Mouse (Mus musculus) MEL (cell line): ENCODE data around the gene Snx10. TPM values are rescaled to one million over a fixed set of nuclear protein-coding genes. Genes with fewer than 3 reads are reported as not detected.

ENCODE experiments used
- DNase-seq: peaks from one replicate; pipeline ENCODE4 v3.0.0; 2011; ENCODE audit warnings: low read depth, low spot score
- H3K27ac ChIP-seq: 2 replicates; pipeline ENCODE4 v1.5.1; 2012; ENCODE audit warnings: low read depth, mild to moderate bottlenecking, control low read depth, low read length, moderate library complexity; ENCODE audit not compliant: control insufficient read depth
- H3K27me3 ChIP-seq, 2 experiments: fragments of 150-350 bp in 1 of 2; sonication (generic) in 1 of 2; 2 replicates each; pipeline ENCODE4 v1.6.1; 2012; ENCODE audit warnings: low read length in 2 of 2, mild to moderate bottlenecking in 2 of 2, improper control_type of control experiment in 1 of 2, moderate library complexity in 1 of 2; ENCODE audit not compliant: insufficient read depth in 2 of 2, control insufficient read depth in 1 of 2
- H3K36me3 ChIP-seq, 2 experiments: 2 replicates each; pipeline ENCODE4 v1.6.1; 2012 to 2014; ENCODE audit warnings: low read length in 2 of 2, improper control_type of control experiment in 1 of 2, inconsistent platforms in 1 of 2, mild to moderate bottlenecking in 1 of 2; ENCODE audit not compliant: insufficient read depth in 2 of 2, control insufficient read depth in 1 of 2
- H3K4me1 ChIP-seq, 2 experiments: fragments of 150-350 bp in 1 of 2; sonication (generic) in 1 of 2; 2 replicates each; pipeline ENCODE4 v1.6.1; 2012; ENCODE audit warnings: low read length in 2 of 2, improper control_type of control experiment in 1 of 2, mild to moderate bottlenecking in 1 of 2; ENCODE audit not compliant: insufficient read depth in 2 of 2, control insufficient read depth in 1 of 2
- H3K4me3 ChIP-seq, 2 experiments: fragments of 150-350 bp in 1 of 2; sonication (generic) in 1 of 2; 2 replicates each; pipeline ENCODE4 v1.5.1; 2012; ENCODE audit warnings: low read depth in 2 of 2, low read length in 2 of 2, mild to moderate bottlenecking in 2 of 2, moderate library complexity in 2 of 2, control low read depth in 1 of 2, improper control_type of control experiment in 1 of 2; ENCODE audit not compliant: control insufficient read depth in 1 of 2, insufficient read depth in 1 of 2
- H3K79me2 ChIP-seq: 2 replicates; pipeline ENCODE4 v1.6.1; 2012; ENCODE audit warnings: mild to moderate bottlenecking, low read length, moderate library complexity; ENCODE audit not compliant: control insufficient read depth, poor library complexity, insufficient read depth
- H3K9ac ChIP-seq: 2 replicates; pipeline ENCODE4 v1.6.1; 2012; ENCODE audit warnings: low read depth, mild to moderate bottlenecking, control low read depth, low read length, moderate library complexity; ENCODE audit not compliant: control insufficient read depth, poor library complexity, severe bottlenecking
- H3K9me3 ChIP-seq: fragments of 150-350 bp; sonication (generic); replicated peaks from 2 replicates; pipeline ENCODE4 v1.6.1; 2012; ENCODE audit warnings: mild to moderate bottlenecking, low read length, improper control_type of control experiment, moderate library complexity; ENCODE audit not compliant: insufficient read depth
- BHLHE40 ChIP-seq: IDR thresholded peaks from 2 replicates; pipeline ENCODE4 v1.6.1; 2012; ENCODE audit warnings: low read depth, mild to moderate bottlenecking, inconsistent platforms, low read length, improper control_type of control experiment, borderline replicate concordance
- CTCF ChIP-seq, 3 experiments: IDR thresholded peaks in 2 of 3; conservative IDR thresholded peaks in 1 of 3; 2 replicates each; pipeline ENCODE4 v1.5.1; 2011 to 2012; ENCODE audit warnings: low read length in 3 of 3, low read depth in 2 of 3, mild to moderate bottlenecking in 2 of 3, improper control_type of control experiment in 1 of 3, inconsistent platforms in 1 of 3, mixed read lengths in 1 of 3, moderate library complexity in 1 of 3; ENCODE audit not compliant: control insufficient read depth in 1 of 3, insufficient read depth in 1 of 3, poor library complexity in 1 of 3, severe bottlenecking in 1 of 3
- E2F4 ChIP-seq: IDR thresholded peaks from 2 replicates; pipeline ENCODE4 v1.6.1; 2011; ENCODE audit warnings: low read depth, low read length, improper control_type of control experiment, borderline replicate concordance
- ELF1 ChIP-seq: IDR thresholded peaks from 2 replicates; pipeline ENCODE4 v1.6.1; 2014; ENCODE audit warnings: low read depth, mild to moderate bottlenecking, inconsistent platforms, low read length, improper control_type of control experiment, moderate library complexity
- ETS1 ChIP-seq: IDR thresholded peaks from 2 replicates; pipeline ENCODE4 v1.6.1; 2012; ENCODE audit warnings: low read depth, mild to moderate bottlenecking, inconsistent platforms, low read length, improper control_type of control experiment, moderate library complexity
- GABPA ChIP-seq: IDR thresholded peaks from 2 replicates; pipeline ENCODE4 v1.6.1; 2012; ENCODE audit warnings: low read depth, mild to moderate bottlenecking, inconsistent platforms, low read length, improper control_type of control experiment, moderate library complexity
- GATA1 ChIP-seq: IDR thresholded peaks from 2 replicates; pipeline ENCODE4 v1.6.1; 2011; ENCODE audit warnings: low read depth, low read length, improper control_type of control experiment
- HCFC1 ChIP-seq: IDR thresholded peaks from 2 replicates; pipeline ENCODE4 v1.6.1; 2012; ENCODE audit warnings: low read depth, mild to moderate bottlenecking, inconsistent platforms, low read length, improper control_type of control experiment, moderate library complexity
- KAT2A ChIP-seq: conservative IDR thresholded peaks from 2 replicates; pipeline ENCODE4 v1.6.1; 2012; ENCODE audit warnings: low read depth, low read length, improper control_type of control experiment, inconsistent platforms
- MAX ChIP-seq: IDR thresholded peaks from 2 replicates; pipeline ENCODE4 v1.6.1; 2011; ENCODE audit warnings: low read length, improper control_type of control experiment
- MXI1 ChIP-seq: IDR thresholded peaks from 2 replicates; pipeline ENCODE4 v1.6.1; 2011; ENCODE audit warnings: mild to moderate bottlenecking, low read depth, low read length, improper control_type of control experiment
- NELFE ChIP-seq: IDR thresholded peaks from 2 replicates; pipeline ENCODE4 v1.6.1; 2011; ENCODE audit warnings: low read depth, low read length, improper control_type of control experiment
- NRF1 ChIP-seq: IDR thresholded peaks from 2 replicates; pipeline ENCODE4 v1.6.1; 2014; ENCODE audit warnings: low read depth, mild to moderate bottlenecking, inconsistent platforms, low read length, improper control_type of control experiment, moderate library complexity; ENCODE audit not compliant: poor library complexity, insufficient read depth, severe bottlenecking
- POLR2A ChIP-seq, 2 experiments: IDR thresholded peaks; 2 replicates each; pipeline ENCODE4 v1.6.1; 2011 to 2012; ENCODE audit warnings: low read length in 2 of 2, mild to moderate bottlenecking in 2 of 2, control low read depth in 1 of 2, improper control_type of control experiment in 1 of 2, low read depth in 1 of 2, moderate library complexity in 1 of 2; ENCODE audit not compliant: control insufficient read depth in 1 of 2, insufficient read depth in 1 of 2, poor library complexity in 1 of 2
- POLR2AphosphoS2 ChIP-seq: IDR thresholded peaks from 2 replicates; pipeline ENCODE4 v1.6.1; 2011; ENCODE audit warnings: low read length, improper control_type of control experiment
- RCOR1 ChIP-seq: IDR thresholded peaks from 2 replicates; pipeline ENCODE4 v1.6.1; 2012; ENCODE audit warnings: low read depth, mild to moderate bottlenecking, inconsistent platforms, low read length, improper control_type of control experiment
- SIN3A ChIP-seq: IDR thresholded peaks from 2 replicates; pipeline ENCODE4 v1.6.1; 2012; ENCODE audit warnings: low read length, improper control_type of control experiment, inconsistent platforms
- TAL1 ChIP-seq: IDR thresholded peaks from 2 replicates; pipeline ENCODE4 v1.6.1; 2012; ENCODE audit warnings: mild to moderate bottlenecking, inconsistent platforms, low read length, moderate library complexity, mixed read lengths
- TBP ChIP-seq: IDR thresholded peaks from 2 replicates; pipeline ENCODE4 v1.8.0; 2011; ENCODE audit warnings: low read depth, low read length, improper control_type of control experiment
- UBTF ChIP-seq: IDR thresholded peaks from 2 replicates; pipeline ENCODE4 v1.6.1; 2012; ENCODE audit warnings: low read depth, mild to moderate bottlenecking, inconsistent platforms, low read length, improper control_type of control experiment, moderate library complexity, borderline replicate concordance; ENCODE audit not compliant: insufficient read depth
- ZC3H11A ChIP-seq: IDR thresholded peaks from 2 replicates; pipeline ENCODE4 v1.6.1; 2012; ENCODE audit warnings: low read depth, mild to moderate bottlenecking, inconsistent platforms, low read length, improper control_type of control experiment
- ZMIZ1 ChIP-seq: IDR thresholded peaks from 2 replicates; pipeline ENCODE4 v1.6.1; 2012; ENCODE audit warnings: low read depth, mild to moderate bottlenecking, inconsistent platforms, low read length, improper control_type of control experiment, moderate library complexity
- polyA plus RNA-seq, 2 experiments: library from polyadenylated mRNA; stranded (reverse) in 1 of 2; unstranded in 1 of 2; fragments of >175 nt in 1 of 2; fragments of >200 nt in 1 of 2; gene quantifications; 2 replicates each; pipeline versions ENCODE4 v1.2.1 to v1.2.4; 2012; ENCODE audit warnings: low replicate concordance in 2 of 2, low read depth in 1 of 2; ENCODE audit not compliant: insufficient read length in 2 of 2, insufficient read depth in 1 of 2, missing spikeins in 1 of 2
- total RNA-seq: library from RNA; depleted of rRNA; stranded (reverse); fragments of 300-350 nt; gene quantifications from 2 replicates; pipeline ENCODE4 v1.2.3, GENCODE M21; 2012

The Snx10 gene
- total and polyA plus RNA-seq, 3 experiments: 3.9 to 7.0 TPM; not detected in 1

GRCm38 (mm10) chr6:51606803-51607202, 83.1 kb downstream of the Snx10 start:
- Histone ChIP-seq H3K79me2 (no peaks in the 10 kb centered on the region), H3K36me3 (no peaks in the 10 kb centered on the region), H3K27ac (no peak overlapping the region), H3K4me1 (no peaks in the 10 kb centered on the region), H3K27me3 (peaks cover 0 to 2% of the 10 kb centered on the region in 2 experiments; a peak in 3 of 4 replicates), H3K9me3 (no peaks in the 10 kb centered on the region), H3K4me3 (no peak overlapping the region), H3K9ac (no peak overlapping the region)
- TF ChIP-seq MXI1 (no peak), UBTF (no peak), TAL1 (no peak), ZC3H11A (no peak), GATA1 (no peak), POLR2A (IDR thresholded peaks at IDR 0.05; ENCODE audit: control insufficient read depth in 1 of 2, insufficient read depth in 1 of 2, low read depth in 1 of 2, low read length in 2 of 2, poor library complexity in 1 of 2) (no peak), ZMIZ1 (no peak), GABPA (no peak), BHLHE40 (no peak), ETS1 (no peak), SIN3A (no peak), HCFC1 (no peak), MAX (no peak), RCOR1 (no peak), KAT2A (no peak), TBP (no peak), ELF1 (no peak), POLR2AphosphoS2 (no peak), NELFE (no peak), E2F4 (no peak)
- DNase-seq: no peak

GRCm38 (mm10) chr6:51611621-51612020, 87.9 kb downstream of the Snx10 start:
- H3K4me3 ChIP-seq: no peak overlapping the region
- no peaks in the 10 kb centered on the region for H3K9me3 ChIP-seq
- no peaks in the 10 kb centered on the region for H3K36me3 ChIP-seq
- H3K27me3 ChIP-seq: peaks cover 0 to 3% of the 10 kb centered on the region in 2 experiments; a peak in 3 of 4 replicates
- TF ChIP-seq CTCF (IDR thresholded peaks at IDR 0.05 in 2 of 3, conservative IDR thresholded peaks at IDR 0.05 in 1 of 3; ENCODE audit: control insufficient read depth in 1 of 3, insufficient read depth in 1 of 3, low read depth in 2 of 3, low read length in 3 of 3, poor library complexity in 1 of 3, severe bottlenecking in 1 of 3) (no peak), NRF1 (no peak)
- no peaks in the 10 kb centered on the region for H3K4me1 ChIP-seq
- H3K27ac ChIP-seq: no peak overlapping the region
- H3K9ac ChIP-seq: no peak overlapping the region
- DNase-seq: no peak
- no peaks in the 10 kb centered on the region for H3K79me2 ChIP-seq
